Mouse (Mus musculus): Measurements from ENCODE around the gene Zfp61.

DNA sequence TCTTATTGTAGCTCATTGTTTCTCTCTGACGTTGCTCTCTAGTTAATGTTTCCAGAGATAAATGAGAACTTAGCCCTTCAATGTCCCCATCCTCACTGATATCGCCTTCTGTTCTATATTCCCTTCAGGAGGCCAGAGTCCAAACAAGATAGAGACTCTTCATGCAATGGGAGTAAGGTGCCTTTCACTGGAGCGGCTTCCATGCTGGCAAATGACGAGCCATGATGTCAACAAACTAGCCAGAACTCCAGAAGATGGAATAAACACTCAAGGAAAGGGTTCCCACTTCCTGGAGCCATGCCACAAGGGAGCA, 41.1 kb downstream of the Zfp61 start:
- TF ChIP-seq CTCF (IDR thresholded peaks at IDR 0.05 in 2 of 3, conservative IDR thresholded peaks at IDR 0.05 in 1 of 3; ENCODE audit: control insufficient read depth in 1 of 3, insufficient read depth in 1 of 3, low read depth in 2 of 3, low read length in 3 of 3, poor library complexity in 1 of 3, severe bottlenecking in 1 of 3) (no peak), E2F4 (IDR thresholded peaks at IDR 0.05; ENCODE audit: borderline replicate concordance, low read depth, low read length) (no peak)
